Mouse (Mus musculus): Measurements from ENCODE around the gene Cbarp. TPM values are rescaled to one million over a fixed set of nuclear protein-coding genes. Genes with fewer than 3 reads are reported as not detected.
"Not testable (repeated sequence)": the region's sequence is repeated elsewhere in the genome, so short reads cannot be mapped to it uniquely, and the experiment has no call there.

Cbarp gene
- total and polyA plus RNA-seq, 3 experiments: 74.5 to 118 (median 84.3) TPM

- peak; percentile 28 for DNase-seq
These were observed 29.4 kb upstream of the Cbarp start for GRCm38 (mm10) chr10:80170052-80170451.

DNA sequence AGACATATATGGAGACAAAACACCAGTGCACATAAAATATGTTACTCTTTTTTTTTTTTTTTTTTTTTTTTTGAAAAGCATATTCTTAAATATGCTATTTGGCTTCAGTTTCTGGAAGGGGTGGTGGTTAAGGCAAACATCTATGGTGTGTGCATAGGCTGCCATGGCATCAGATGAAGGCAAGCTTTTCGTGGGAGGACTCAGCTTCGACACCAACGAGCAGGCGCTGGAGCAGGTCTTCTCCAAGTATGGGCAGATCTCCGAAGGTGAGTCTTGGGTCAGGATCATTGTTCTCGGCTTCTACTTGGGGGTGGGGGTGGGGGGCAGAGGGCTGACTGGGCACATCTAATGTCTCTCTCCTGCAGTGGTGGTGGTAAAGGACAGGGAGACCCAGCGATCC lies 29.0 kb upstream of the Cbarp start:
- no peak for DNase-seq

- DNase-seq: no peak
These were observed 28.4 kb upstream of the Cbarp start for GRCm38 (mm10) chr10:80169070-80169469.

GRCm38 (mm10) chr10:80168038-80168661 lies 27.5 kb upstream of the Cbarp start:
- DNase-seq: peak; percentile 96

DNA sequence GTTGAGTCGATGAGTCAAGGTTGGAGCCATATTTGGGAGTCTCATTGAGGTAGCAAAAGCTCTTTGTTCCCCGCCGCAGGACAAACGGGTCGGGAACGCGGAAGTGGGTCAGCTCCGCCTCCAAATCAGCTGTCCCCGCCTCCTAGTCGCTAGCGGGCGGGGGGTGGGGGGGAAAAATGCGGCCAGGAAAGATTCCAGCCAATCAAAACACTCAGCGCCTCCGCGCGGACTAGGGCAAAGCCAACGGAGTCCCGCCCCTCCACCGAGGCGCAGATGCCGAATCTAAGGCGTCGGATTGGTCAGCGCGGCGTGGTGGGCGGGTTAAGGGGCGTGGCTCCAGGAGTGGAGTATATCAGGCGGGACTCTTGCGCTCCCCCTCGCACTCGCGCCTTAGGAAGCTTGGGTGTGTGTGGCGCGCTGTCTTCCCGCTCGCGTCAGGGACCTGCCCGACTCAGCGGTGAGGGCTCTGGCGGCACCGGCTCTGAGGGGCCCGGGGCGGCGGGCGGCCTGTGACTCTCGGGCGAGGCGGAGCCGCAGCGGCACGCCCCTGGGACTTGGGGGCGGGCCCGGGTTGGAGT lies 26.9 kb upstream of the Cbarp start:
- DNase-seq: peak; percentile 98

DNA sequence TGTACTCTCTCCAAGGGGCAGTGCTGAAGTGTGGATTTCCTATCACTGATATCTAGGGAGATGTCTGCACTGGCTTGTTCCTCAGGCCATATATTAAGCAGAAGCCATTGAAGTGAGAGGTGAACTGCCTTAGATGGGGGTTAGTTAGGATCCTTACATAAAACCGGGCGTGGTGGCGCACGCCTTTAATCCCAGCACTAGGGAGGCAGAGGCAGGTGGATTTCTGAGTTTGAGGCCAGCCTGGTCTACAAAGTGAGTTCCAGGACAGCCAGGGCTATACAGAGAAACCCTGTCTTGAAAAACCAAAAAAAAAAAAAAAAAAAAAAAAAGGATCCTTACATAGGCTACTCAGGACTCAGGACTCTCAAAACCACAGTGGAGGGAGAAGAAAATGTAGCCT lies 25.5 kb upstream of the Cbarp start:
- not testable (repeated sequence) for DNase-seq

GRCm38 (mm10) chr10:80165392-80166128 lies 24.9 kb upstream of the Cbarp start, which contains the start of gene Cirbp:
TSS of gene Cirbp (plus strand) at chr10:80165985.
- peak; percentile 81 for DNase-seq

GRCm38 (mm10) chr10:80164998-80165344 lies 24.3 kb upstream of the Cbarp start:
- peak; percentile 97 for DNase-seq

DNA sequence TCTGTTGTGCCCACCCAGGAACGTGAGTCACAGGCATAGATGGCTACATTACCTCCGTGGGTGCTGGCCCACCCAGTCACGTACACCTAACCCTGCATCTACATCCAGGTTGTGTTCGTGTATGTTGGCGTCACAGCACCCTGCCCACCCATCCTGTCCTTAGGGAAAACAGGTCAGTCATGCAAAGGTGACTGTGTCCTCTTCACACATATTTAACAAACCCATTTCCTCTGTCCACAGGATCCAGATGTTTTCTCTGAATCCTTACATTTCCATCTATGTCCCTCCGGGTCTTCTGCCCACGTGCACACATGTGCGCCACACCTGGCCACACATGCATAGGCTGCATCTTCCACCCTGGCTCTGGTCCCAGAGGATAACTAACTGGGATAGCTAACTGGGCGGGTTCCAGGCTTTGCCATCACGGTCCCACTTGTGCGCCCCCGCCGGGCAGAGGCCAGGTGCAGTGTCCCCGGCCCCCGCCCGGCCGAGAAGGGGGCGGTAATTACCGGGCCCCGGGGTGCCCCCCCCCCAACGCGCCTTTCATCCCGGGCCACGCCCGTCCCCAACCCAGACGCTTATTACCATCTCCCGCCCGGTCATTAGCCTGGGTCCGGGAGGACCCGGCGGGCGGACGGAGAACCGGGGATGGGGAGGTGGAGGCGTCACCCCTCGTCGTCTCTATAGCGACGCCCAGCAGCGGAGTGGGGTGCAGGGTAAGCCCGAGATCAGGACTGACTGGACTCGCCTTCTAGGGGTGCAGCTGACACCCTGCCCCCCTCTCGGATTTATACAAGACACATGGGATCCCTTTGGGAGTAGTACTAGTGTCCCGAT lies 23.7 kb upstream of the Cbarp start:
- DNase-seq: no peak

- DNase-seq: peak; percentile 91
These were observed 23.1 kb upstream of the Cbarp start for GRCm38 (mm10) chr10:80163721-80164120.

GRCm38 (mm10) chr10:80162716-80163299 lies 22.2 kb upstream of the Cbarp start:
- DNase-seq: peak; percentile 27

GRCm38 (mm10) chr10:80162243-80162608 lies 21.6 kb upstream of the Cbarp start:
- peak; percentile 6 for DNase-seq

DNA sequence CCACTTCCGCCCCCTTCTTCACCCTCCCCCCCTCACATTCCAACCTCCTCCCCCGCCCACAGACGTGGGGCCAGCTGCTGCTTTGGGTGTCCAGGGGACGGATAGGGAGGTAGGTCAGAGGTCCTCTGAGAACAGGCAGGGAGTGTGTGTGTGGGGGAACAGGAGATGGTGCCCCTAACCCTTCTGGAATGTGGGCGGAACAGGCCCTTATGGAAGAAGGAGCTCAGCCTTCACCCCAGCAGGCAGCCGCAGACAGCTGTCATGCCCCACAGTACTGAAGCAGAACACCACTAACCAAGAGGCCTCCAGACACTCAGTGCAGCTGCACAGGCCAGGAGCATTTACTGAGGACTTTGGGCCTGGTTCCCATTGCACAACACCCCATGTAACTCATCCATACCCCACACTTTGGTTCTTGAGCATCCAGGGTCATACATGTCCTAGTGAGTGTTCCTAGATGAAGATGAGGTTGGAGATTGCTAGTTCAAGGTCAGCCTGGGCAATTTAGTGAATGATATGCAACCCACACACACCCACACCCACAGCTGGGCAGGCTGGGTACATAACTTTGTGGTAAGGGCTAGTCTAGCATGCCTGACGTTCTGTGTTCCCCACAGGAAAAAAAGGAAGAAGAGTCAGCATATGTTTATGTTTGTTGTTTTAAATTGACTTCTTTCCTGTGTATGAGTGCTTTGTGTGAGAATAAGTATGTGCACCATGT lies 21.0 kb upstream of the Cbarp start:
- DNase-seq: peak; percentile 53

- peak; percentile 94 for DNase-seq
These were observed 20.1 kb upstream of the Cbarp start for GRCm38 (mm10) chr10:80160455-80161371.

DNA sequence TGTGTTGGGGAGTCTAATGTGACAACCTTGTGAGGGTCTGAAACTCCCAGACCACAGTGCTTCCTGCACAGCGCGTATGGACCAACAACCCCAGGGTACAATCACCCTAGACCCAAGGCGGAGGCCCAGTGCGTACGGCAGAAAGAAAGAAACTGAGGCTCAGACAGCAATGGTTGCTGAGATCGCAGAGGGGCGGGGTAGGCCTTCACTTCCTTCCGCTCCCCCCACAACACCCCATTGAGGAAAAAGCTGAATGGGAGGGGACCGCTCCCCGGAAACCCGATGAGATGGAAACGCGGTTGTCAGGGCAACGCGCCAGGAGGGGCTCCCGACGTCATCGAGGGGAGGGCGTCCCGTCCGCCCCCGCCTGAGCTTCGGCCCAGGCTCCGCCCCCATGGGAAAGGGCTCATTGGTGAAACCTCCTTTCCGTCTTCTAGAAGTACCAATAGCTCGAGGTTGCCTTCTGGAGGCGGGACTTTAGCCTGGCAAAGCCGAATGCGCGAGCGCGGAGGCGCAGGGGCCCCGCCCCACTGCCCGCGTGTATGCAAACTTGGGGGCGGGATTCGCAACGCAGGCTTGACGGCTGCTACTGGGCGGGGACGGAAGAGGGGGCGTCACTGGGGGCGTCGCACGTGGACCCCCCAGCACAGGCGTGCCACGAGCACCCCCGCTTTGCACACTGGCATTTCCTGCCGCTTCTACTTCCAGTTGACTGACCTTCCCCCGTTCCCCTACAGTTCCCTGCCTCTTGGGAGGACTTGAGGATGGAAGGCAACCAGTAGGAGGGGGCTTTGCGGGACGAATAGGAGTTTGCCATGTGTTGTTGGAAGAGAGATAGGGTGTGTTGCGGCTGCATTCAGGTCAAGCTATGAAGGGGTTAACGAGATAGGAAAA lies 19.2 kb upstream of the Cbarp start:
- peak; percentile 99 for DNase-seq

DNA sequence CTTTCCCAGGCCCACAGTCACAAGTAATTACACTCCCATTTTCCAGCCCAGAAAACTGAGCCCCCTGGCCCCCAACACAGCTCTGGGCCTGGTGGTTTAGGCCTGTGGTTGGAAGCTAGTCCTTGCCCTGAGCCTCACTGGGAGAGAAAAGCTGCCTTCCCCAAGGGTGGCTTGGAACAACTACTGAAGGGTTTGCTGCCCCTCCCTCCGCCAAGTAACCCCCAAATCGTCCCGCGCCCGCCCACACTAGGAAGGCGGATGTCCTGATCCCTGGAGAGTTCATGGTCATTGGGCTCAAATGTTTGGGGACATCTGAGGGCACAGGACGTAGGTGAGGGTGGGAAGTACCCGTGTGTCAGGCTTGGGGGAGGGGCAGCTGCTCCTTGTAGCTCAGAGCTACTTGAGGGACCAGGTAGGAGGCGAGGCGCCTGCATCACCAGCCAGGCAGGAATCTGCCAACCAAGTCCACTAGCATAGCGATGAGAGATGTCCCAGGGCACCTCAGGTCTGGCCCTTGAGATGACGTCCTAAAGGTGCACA lies 18.5 kb upstream of the Cbarp start:
- peak; percentile 71 for DNase-seq

GRCm38 (mm10) chr10:80158307-80158986 lies 17.8 kb upstream of the Cbarp start:
- peak; percentile 77 for DNase-seq
